Mouse (Mus musculus): Measurements from ENCODE around the gene Astn1. TPM values are rescaled to one million over a fixed set of nuclear protein-coding genes. Genes with fewer than 3 reads are reported as not detected.

Gene Astn1
- total and polyA plus RNA-seq, 3 experiments: not detected

DNA sequence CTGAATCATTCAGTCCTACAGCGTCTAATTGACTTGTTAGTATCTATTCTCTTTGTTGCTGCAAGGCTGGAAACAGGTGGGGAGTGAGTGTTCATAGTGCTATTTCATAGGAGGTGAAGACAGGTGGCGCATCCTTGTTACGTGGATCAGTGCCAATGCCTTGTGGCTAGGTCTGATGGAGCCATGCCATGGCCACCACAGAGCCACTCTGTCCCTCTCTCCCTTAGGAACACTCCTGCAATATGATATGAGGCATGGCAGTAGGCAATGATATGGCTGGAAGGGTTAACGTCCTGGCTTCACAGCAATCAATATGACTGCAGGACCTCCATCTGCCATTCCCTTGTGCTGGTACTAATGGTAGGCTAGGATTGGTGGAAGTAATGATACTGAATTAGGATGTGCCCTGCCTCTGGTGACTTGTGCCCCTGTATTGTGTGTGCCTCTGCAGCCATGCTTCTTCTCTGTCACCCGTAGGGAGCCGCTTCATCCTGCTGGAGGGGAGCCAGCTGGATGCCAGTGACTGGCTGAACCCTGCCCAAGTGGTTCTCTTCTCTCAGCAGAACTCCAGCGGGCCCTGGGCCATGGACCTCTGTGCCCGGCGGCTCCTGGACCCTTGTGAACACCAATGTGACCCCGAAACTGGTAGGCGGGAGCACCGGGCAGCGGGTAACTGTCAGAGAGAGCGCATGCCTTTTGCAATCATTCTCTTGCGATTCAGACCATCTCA lies 148.6 kb downstream of the Astn1 start:
- no peak for TF ChIP-seq MAZ (IDR thresholded peaks at IDR 0.05; ENCODE audit: low read depth, low read length)
- TF ChIP-seq GATA1 (IDR thresholded peaks at IDR 0.05; ENCODE audit: low read depth, low read length): no peak
- TF ChIP-seq ZMIZ1 (IDR thresholded peaks at IDR 0.05; ENCODE audit: low read depth, low read length): no peak
- no peak for TF ChIP-seq MAFK (IDR thresholded peaks at IDR 0.05; ENCODE audit: borderline replicate concordance, low read depth, low read length)
- TF ChIP-seq HCFC1 (IDR thresholded peaks at IDR 0.05; ENCODE audit: low read depth, low read length): no peak
- no peak for TF ChIP-seq MYC (IDR thresholded peaks at IDR 0.05; ENCODE audit: low read depth, low read length)
- no peak for TF ChIP-seq MYB (IDR thresholded peaks at IDR 0.05; ENCODE audit: low read depth, low read length)
- no peak for TF ChIP-seq TBP (IDR thresholded peaks at IDR 0.05; ENCODE audit: low read depth, low read length)
- no peak for TF ChIP-seq JUND (IDR thresholded peaks at IDR 0.05; ENCODE audit: low read depth, low read length)
- TF ChIP-seq CTCF (IDR thresholded peaks at IDR 0.05 in 2 of 3, conservative IDR thresholded peaks at IDR 0.05 in 1 of 3; ENCODE audit: control insufficient read depth in 1 of 3, insufficient read depth in 1 of 3, low read depth in 2 of 3, low read length in 3 of 3, poor library complexity in 1 of 3, severe bottlenecking in 1 of 3): no peak
- no peak for TF ChIP-seq RAD21 (IDR thresholded peaks at IDR 0.05; ENCODE audit: low read depth, low read length)
- TF ChIP-seq UBTF (IDR thresholded peaks at IDR 0.05; ENCODE audit: borderline replicate concordance, insufficient read depth, low read depth, low read length): no peak
- no peak for TF ChIP-seq ELF1 (IDR thresholded peaks at IDR 0.05; ENCODE audit: low read depth, low read length)
- TF ChIP-seq MAX (IDR thresholded peaks at IDR 0.05; ENCODE audit: low read length): no peak
- H3K27ac ChIP-seq (ENCODE audit: control insufficient read depth, low read depth, low read length): no peak overlapping the region
- no peaks in the 10 kb centered on the region for H3K27me3 ChIP-seq (ENCODE audit: control insufficient read depth in 1 of 2, insufficient read depth in 2 of 2, low read length in 2 of 2)
- no peaks in the 10 kb centered on the region for H3K36me3 ChIP-seq (ENCODE audit: control insufficient read depth in 1 of 2, insufficient read depth in 2 of 2, low read length in 2 of 2)
- no peaks in the 10 kb centered on the region for H3K4me1 ChIP-seq (ENCODE audit: control insufficient read depth in 1 of 2, insufficient read depth in 2 of 2, low read length in 2 of 2)
- no peak for DNase-seq (ENCODE audit: low read depth, low spot score)
- no peaks in the 10 kb centered on the region; the same call in 1 of the 2 replicates for H3K79me2 ChIP-seq (ENCODE audit: control insufficient read depth, insufficient read depth, low read length, poor library complexity)
- no peak overlapping the region for H3K4me3 ChIP-seq (ENCODE audit: control insufficient read depth in 1 of 2, insufficient read depth in 1 of 2, low read depth in 2 of 2, low read length in 2 of 2)
- no peak overlapping the region for H3K9ac ChIP-seq (ENCODE audit: control insufficient read depth, low read depth, low read length, poor library complexity, severe bottlenecking)
- H3K9me3 ChIP-seq (replicated peaks; ENCODE audit: insufficient read depth, low read length): no peaks in the 10 kb centered on the region

GRCm38 (mm10) chr1:158512089-158512488 lies 150.0 kb downstream of the Astn1 start:
- H3K9ac ChIP-seq (ENCODE audit: control insufficient read depth, low read depth, low read length, poor library complexity, severe bottlenecking): no peak overlapping the region
- no peaks in the 10 kb centered on the region for H3K27me3 ChIP-seq (ENCODE audit: control insufficient read depth in 1 of 2, insufficient read depth in 2 of 2, low read length in 2 of 2)
- no peaks in the 10 kb centered on the region for H3K36me3 ChIP-seq (ENCODE audit: control insufficient read depth in 1 of 2, insufficient read depth in 2 of 2, low read length in 2 of 2)
- no peak overlapping the region for H3K27ac ChIP-seq (ENCODE audit: control insufficient read depth, low read depth, low read length)
- H3K79me2 ChIP-seq (ENCODE audit: control insufficient read depth, insufficient read depth, low read length, poor library complexity): no peaks in the 10 kb centered on the region; the same call in 1 of the 2 replicates
- H3K4me3 ChIP-seq (ENCODE audit: control insufficient read depth in 1 of 2, insufficient read depth in 1 of 2, low read depth in 2 of 2, low read length in 2 of 2): no peak overlapping the region
- DNase-seq (ENCODE audit: low read depth, low spot score): no peak
- TF ChIP-seq GATA1 (IDR thresholded peaks at IDR 0.05; ENCODE audit: low read depth, low read length) (no peak), CHD1 (IDR thresholded peaks at IDR 0.05; ENCODE audit: low read depth, low read length) (no peak)
- H3K4me1 ChIP-seq (ENCODE audit: control insufficient read depth in 1 of 2, insufficient read depth in 2 of 2, low read length in 2 of 2): no peaks in the 10 kb centered on the region
- no peaks in the 10 kb centered on the region for H3K9me3 ChIP-seq (replicated peaks; ENCODE audit: insufficient read depth, low read length)

Data from MEL (cell line).